Mouse (Mus musculus): ENCODE measurements around the gene Retreg1.

- TF ChIP-seq CTCF (IDR thresholded peaks at IDR 0.05; ENCODE audit: insufficient read depth, low read depth, low read length): no peak
- no peak for TF ChIP-seq POLR2A (IDR thresholded peaks at IDR 0.05; ENCODE audit: insufficient read depth, low read depth, low read length)
These were observed 113.0 kb downstream of the Retreg1 start for GRCm38 (mm10) chr15:25956001-25956400.

Data from olfactory bulb, adult 2 months (tissue).